Mouse (Mus musculus) myocyte (in vitro differentiated cells): ENCODE data around the gene BC028528. TPM values are rescaled to one million over a fixed set of nuclear protein-coding genes. Genes with fewer than 3 reads are reported as not detected.
A peak's percentile ranks its signal among the peaks of the same experiment; 100 is the strongest.

Experiments used
- H3K27me3 ChIP-seq: one replicate; pipeline ENCODE4 v1.6.1; 2011; ENCODE audit not compliant: control insufficient read depth, insufficient read depth, insufficient read length
- H3K36me3 ChIP-seq: one replicate; pipeline ENCODE4 v1.6.1; 2011; ENCODE audit not compliant: control insufficient read depth, insufficient read depth
- H3K4me2 ChIP-seq: one replicate; pipeline ENCODE4 v1.6.1; 2011; ENCODE audit warnings: low read depth, control low read depth
- H3K4me3 ChIP-seq: one replicate; pipeline ENCODE4 v1.5.1; 2011; ENCODE audit warnings: mild to moderate bottlenecking, control low read depth, moderate library complexity
- H3K79me2 ChIP-seq: one replicate; pipeline ENCODE4 v1.6.1; 2011; ENCODE audit not compliant: control insufficient read depth, insufficient read depth
- H3ac ChIP-seq: one replicate; pipeline ENCODE4 v1.6.1; 2011; ENCODE audit not compliant: control insufficient read depth, insufficient read length
- CEBPB ChIP-seq: IDR thresholded peaks from 2 replicates; pipeline ENCODE4 v1.6.1; 2011; ENCODE audit warnings: mild to moderate bottlenecking, moderate library complexity; ENCODE audit not compliant: poor library complexity, insufficient read depth, severe bottlenecking
- E2F4 ChIP-seq: IDR thresholded peaks from one replicate; pipeline ENCODE4 v1.6.1; 2011; ENCODE audit warnings: mild to moderate bottlenecking, control low read depth, moderate library complexity; ENCODE audit not compliant: insufficient read depth
- MAX ChIP-seq: IDR thresholded peaks from one replicate; pipeline ENCODE4 v1.6.1; 2011; ENCODE audit warnings: low read depth, mild to moderate bottlenecking, control low read depth
- MYOD1 ChIP-seq, 3 experiments: IDR thresholded peaks; one replicate each; pipeline ENCODE4 v1.6.1; 2011; ENCODE audit warnings: control low read depth in 2 of 3, low read depth in 2 of 3, mild to moderate bottlenecking in 2 of 3, moderate library complexity in 1 of 3; ENCODE audit not compliant: insufficient read length in 2 of 3, control insufficient read depth in 1 of 3
- MYOG ChIP-seq, 3 experiments: IDR thresholded peaks; one replicate each; pipeline ENCODE4 v1.6.1; 2011; ENCODE audit warnings: control low read depth in 2 of 3, low read depth in 2 of 3, mild to moderate bottlenecking in 2 of 3; ENCODE audit not compliant: insufficient read length in 2 of 3, control insufficient read depth in 1 of 3, insufficient read depth in 1 of 3
- POLR2A ChIP-seq: IDR thresholded peaks from one replicate; pipeline ENCODE4 v1.6.1; 2011; ENCODE audit warnings: low read depth, mild to moderate bottlenecking, control low read depth, moderate library complexity; ENCODE audit not compliant: insufficient read length
- POLR2AphosphoS2 ChIP-seq: IDR thresholded peaks from one replicate; pipeline ENCODE4 v1.6.1; 2011; ENCODE audit warnings: low read depth, control low read depth; ENCODE audit not compliant: insufficient read length
- REST ChIP-seq: IDR thresholded peaks from one replicate; pipeline ENCODE4 v1.6.1; 2011; ENCODE audit warnings: mild to moderate bottlenecking, control low read depth, moderate library complexity; ENCODE audit not compliant: insufficient read depth, insufficient read length
- SRF ChIP-seq: IDR thresholded peaks from one replicate; pipeline ENCODE4 v1.6.1; 2011; ENCODE audit warnings: low read depth; ENCODE audit not compliant: control insufficient read depth, insufficient read length
- TCF12 ChIP-seq: IDR thresholded peaks from one replicate; pipeline ENCODE4 v1.6.1; 2011; ENCODE audit warnings: mild to moderate bottlenecking, control low read depth; ENCODE audit not compliant: poor library complexity, insufficient read depth, severe bottlenecking
- TCF3 ChIP-seq: IDR thresholded peaks from one replicate; pipeline ENCODE4 v1.6.1; 2011; ENCODE audit warnings: low read depth, control low read depth; ENCODE audit not compliant: insufficient read length
- USF1 ChIP-seq: IDR thresholded peaks from one replicate; pipeline ENCODE4 v1.6.1; 2011; ENCODE audit warnings: low read depth, mild to moderate bottlenecking, control low read depth, moderate library complexity
- polyA plus RNA-seq: library from polyadenylated mRNA; unstranded; fragments of >200 nt; fragmentation: generic; extraction: Trizol; gene quantifications from one replicate; pipeline ENCODE4 v1.2.1, GENCODE M21; 2012; ENCODE audit warnings: missing spikeins

BC028528 gene
- polyA plus RNA-seq, 1 experiment: 11.3 TPM

- peaks cover 4% of the 10 kb centered on the region for H3K36me3 ChIP-seq
- H3K4me3 ChIP-seq: no peak overlapping the region
- no peak overlapping the region for H3ac ChIP-seq
- H3K79me2 ChIP-seq: peaks cover 8% of the 10 kb centered on the region
- H3K4me2 ChIP-seq: no peak overlapping the region
- H3K27me3 ChIP-seq: no peaks in the 10 kb centered on the region
- TF ChIP-seq POLR2AphosphoS2: no peak
- no peak for TF ChIP-seq MYOG (IDR thresholded peaks at IDR 0.05; ENCODE audit: control insufficient read depth in 1 of 3, insufficient read depth in 1 of 3, insufficient read length in 2 of 3, low read depth in 2 of 3)
- no peak for TF ChIP-seq MYOD1 (IDR thresholded peaks at IDR 0.05; ENCODE audit: control insufficient read depth in 1 of 3, insufficient read length in 2 of 3, low read depth in 2 of 3)
- TF ChIP-seq USF1: no peak
- no peak for TF ChIP-seq TCF3
- no peak for TF ChIP-seq E2F4
- TF ChIP-seq REST: no peak
- no peak for TF ChIP-seq POLR2A
Measured at GRCm38 (mm10) chr3:95889664-95890063, 2.1 kb downstream of the BC028528 start.

DNA sequence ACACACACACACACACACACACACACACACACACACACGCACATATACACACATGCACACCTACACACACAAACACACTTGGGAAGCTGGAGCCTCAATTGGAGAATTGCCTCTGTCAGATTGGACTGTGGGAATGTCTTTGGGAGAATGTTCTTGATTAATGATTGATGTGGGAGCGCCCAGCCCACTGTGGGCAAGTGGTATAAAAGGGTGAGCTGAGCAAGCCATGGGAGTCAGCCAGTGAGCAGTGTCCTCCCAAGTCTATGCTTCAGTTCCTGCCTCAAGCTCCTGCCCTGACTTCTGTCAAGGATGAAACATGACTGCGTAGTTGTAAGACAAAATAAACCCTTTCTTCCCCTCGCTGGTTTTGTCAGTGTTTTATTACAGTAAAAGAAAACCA, 4.2 kb downstream of the BC028528 start:
- peaks cover 4% of the 10 kb centered on the region for H3K36me3 ChIP-seq
- H3K4me3 ChIP-seq: no peak overlapping the region
- H3K27me3 ChIP-seq: no peaks in the 10 kb centered on the region
- no peak overlapping the region for H3K4me2 ChIP-seq
- no peak for TF ChIP-seq MYOG (IDR thresholded peaks at IDR 0.05; ENCODE audit: control insufficient read depth in 1 of 3, insufficient read depth in 1 of 3, insufficient read length in 2 of 3, low read depth in 2 of 3)
- no peaks in the 10 kb centered on the region for H3K79me2 ChIP-seq
- no peak overlapping the region for H3ac ChIP-seq

DNA sequence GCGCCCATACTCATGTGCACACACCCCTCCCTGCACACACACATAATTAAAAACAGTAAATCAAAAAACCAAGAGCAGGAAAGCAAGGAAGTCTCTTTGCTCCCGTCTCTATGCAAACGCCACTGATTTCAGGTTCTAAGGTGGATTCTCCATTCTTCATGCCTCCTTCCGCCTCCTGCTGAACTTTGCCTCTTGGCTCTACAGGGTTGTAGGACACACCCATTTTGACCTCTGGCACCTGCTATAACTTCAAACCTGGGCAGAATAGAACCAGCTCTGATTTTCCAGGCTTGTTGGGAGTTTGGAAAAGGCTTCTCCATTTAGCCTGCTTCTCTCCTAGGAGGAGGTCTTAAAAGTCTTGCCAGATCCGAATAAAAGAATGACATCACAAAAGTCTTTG, 7.4 kb downstream of the BC028528 start:
- TF ChIP-seq POLR2A (no peak), E2F4 (no peak), SRF (no peak), USF1 (no peak), TCF12 (no peak), MYOG (IDR thresholded peaks at IDR 0.05; ENCODE audit: control insufficient read depth in 1 of 3, insufficient read depth in 1 of 3, insufficient read length in 2 of 3, low read depth in 2 of 3) (no peak), REST (no peak), MAX (no peak), MYOD1 (IDR thresholded peaks at IDR 0.05; ENCODE audit: control insufficient read depth in 1 of 3, insufficient read length in 2 of 3, low read depth in 2 of 3) (no peak), POLR2AphosphoS2 (no peak), CEBPB (no peak), TCF3 (no peak)
- no peak overlapping the region for H3ac ChIP-seq

DNA sequence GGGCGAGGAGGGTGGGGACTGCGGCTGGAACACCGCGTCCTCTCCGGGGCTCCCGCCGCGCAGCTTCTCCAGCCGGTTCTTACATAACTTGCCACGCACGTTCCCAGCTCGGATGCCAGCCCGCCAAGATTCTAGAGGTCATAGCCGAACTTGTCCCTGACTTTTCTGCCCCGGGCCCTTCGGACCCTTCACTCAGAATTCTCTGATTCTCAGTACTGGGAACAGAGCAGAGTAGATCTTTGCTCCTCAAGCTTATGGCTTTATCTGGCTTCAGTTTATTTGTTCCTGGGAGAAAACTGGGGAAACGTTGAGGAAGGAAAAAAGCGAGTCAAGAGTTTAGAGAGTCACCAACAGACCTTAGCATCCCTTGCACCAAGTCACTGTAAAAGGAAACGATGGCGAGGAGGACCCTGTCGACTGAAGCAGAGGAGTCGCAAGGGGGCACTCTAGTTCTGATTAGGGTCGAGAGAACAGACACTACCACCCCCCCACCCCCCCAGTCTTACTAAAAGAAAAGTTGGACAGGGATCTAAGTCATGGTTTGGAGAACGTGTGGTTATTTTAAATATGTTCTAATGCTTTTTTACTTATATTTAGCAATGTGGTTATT, 8.9 kb downstream of the BC028528 start:
- H3K79me2 ChIP-seq: no peaks in the 10 kb centered on the region
- TF ChIP-seq REST (no peak), CEBPB (no peak), TCF3 (no peak), MYOD1 (IDR thresholded peaks at IDR 0.05; ENCODE audit: control insufficient read depth in 1 of 3, insufficient read length in 2 of 3, low read depth in 2 of 3) (no peak), E2F4 (no peak), SRF (no peak), MYOG (IDR thresholded peaks at IDR 0.05; ENCODE audit: control insufficient read depth in 1 of 3, insufficient read depth in 1 of 3, insufficient read length in 2 of 3, low read depth in 2 of 3) (no peak), USF1 (no peak), POLR2A (no peak), TCF12 (no peak), MAX (no peak), POLR2AphosphoS2 (no peak)
- H3ac ChIP-seq: peak overlapping the region; percentile 7
- peaks cover 8% of the 10 kb centered on the region for H3K36me3 ChIP-seq
- H3K27me3 ChIP-seq: no peaks in the 10 kb centered on the region
- H3K4me3 ChIP-seq: peak overlapping the region; percentile 62
- H3K4me2 ChIP-seq: peak overlapping the region; percentile 80

More for the DNA sequence above, 7.4 kb downstream of the BC028528 start:
- Histone ChIP-seq H3K36me3 (peaks cover 6% of the 10 kb centered on the region), H3K4me2 (no peak overlapping the region), H3K4me3 (no peak overlapping the region), H3K79me2 (no peaks in the 10 kb centered on the region), H3K27me3 (no peaks in the 10 kb centered on the region)

GRCm38 (mm10) chr3:95881979-95882815, 9.6 kb downstream of the BC028528 start, which contains the start of gene Ciart:
Gene Ciart (minus strand): TSS chr3:95882251.
- peak within 1 kb of the TSS; percentile 7 for H3ac ChIP-seq
- H3K79me2 ChIP-seq: no peaks in the 10 kb centered on the region
- H3K27me3 ChIP-seq: no peaks in the 10 kb centered on the region
- peak within 1 kb of the TSS; percentile 80 for H3K4me2 ChIP-seq
- TF ChIP-seq MYOD1 (IDR thresholded peaks at IDR 0.05; ENCODE audit: control insufficient read depth in 1 of 3, insufficient read length in 2 of 3, low read depth in 2 of 3) (peak in 1 of 3 experiments; percentile 27), SRF (peak; percentile 60), USF1 (peak; percentile 99), POLR2AphosphoS2 (peak; percentile 91), TCF3 (no peak), TCF12 (no peak), E2F4 (no peak), MAX (peak; percentile 91), MYOG (IDR thresholded peaks at IDR 0.05; ENCODE audit: control insufficient read depth in 1 of 3, insufficient read depth in 1 of 3, insufficient read length in 2 of 3, low read depth in 2 of 3) (peak in 1 of 3 experiments; percentile 39), REST (no peak), CEBPB (peak; percentile 62; the same call in 1 of the 2 replicates), POLR2A (peak; percentile 89)
- H3K4me3 ChIP-seq: peak within 1 kb of the TSS; percentile 62
- H3K36me3 ChIP-seq: peaks cover 7% of the 10 kb centered on the region
